12 mouse cellular contexts compared by ENCODE assay signal in genomic region chr9:61554611-61555010, GRCm38 (mm10).
DNase-seq lines count a peak whose midpoint lies in the region; ATAC-seq and TF ChIP-seq lines count a peak whose summit lies in the region.
"Had no signal": no experiment of that assay in that cellular context is flagged by ENCODE, and none has a peak within 500 bp of the region (broad histone marks: within the 10 kb centered on the region; RNA-seq: fewer than 3 reads in every experiment).

No protein-coding gene starts in this region.

- H3K36me3 ChIP-seq in forebrain, embryonic 14.5 days (ENCODE audit: control insufficient read depth, insufficient read depth, low read length) = no peaks in the 10 kb centered on the region
- no peaks in the 10 kb centered on the region for H3K36me3 ChIP-seq in forebrain, postnatal 0 days (ENCODE audit: insufficient read depth)
- H3K36me3 ChIP-seq in C2C12 (ENCODE audit: control insufficient read depth, insufficient read depth) = no peaks in the 10 kb centered on the region
- no peaks in the 10 kb centered on the region for H3K36me3 ChIP-seq in intestine, postnatal 0 days (ENCODE audit: control insufficient read depth, insufficient read depth)
- H3K36me3 ChIP-seq in midbrain, embryonic 14.5 days (ENCODE audit: control insufficient read depth, insufficient read depth, low read length) = no peaks in the 10 kb centered on the region

- TF ChIP-seq CTCF in forebrain, postnatal 0 days (IDR thresholded peaks at IDR 0.05; ENCODE audit: low read depth) = no peak
- TF ChIP-seq CTCF in C2C12 (IDR thresholded peaks at IDR 0.05; ENCODE audit: control insufficient read depth, insufficient read depth, insufficient read length) = no peak
- no peak for TF ChIP-seq CTCF in embryonic fibroblast, embryonic 13.5 days (IDR thresholded peaks at IDR 0.05; ENCODE audit: borderline replicate concordance, insufficient read depth, low read length)
- TF ChIP-seq CTCF in intestine, postnatal 0 days (IDR thresholded peaks at IDR 0.05; ENCODE audit: low read depth) = no peak

- no peak for TF ChIP-seq POLR2A in embryonic fibroblast, embryonic 13.5 days (IDR thresholded peaks at IDR 0.05; ENCODE audit: low read depth, low read length)

- peaks cover 22% of the 10 kb centered on the region for H3K4me1 ChIP-seq in forebrain, embryonic 14.5 days (ENCODE audit: control insufficient read depth, insufficient read depth, low read length)
- H3K4me1 ChIP-seq in forebrain, postnatal 0 days (ENCODE audit: insufficient read depth) = no peaks in the 10 kb centered on the region
- peaks cover 9% of the 10 kb centered on the region for H3K4me1 ChIP-seq in embryonic fibroblast, embryonic 13.5 days (ENCODE audit: control insufficient read depth, insufficient read depth, low read length)
- 0 out of 2 replicates have a peak, but pooled peaks cover 3% of the 10 kb centered on the region for H3K4me1 ChIP-seq in intestine, postnatal 0 days (replicated peaks; ENCODE audit: control insufficient read depth, insufficient read depth, low read length)
- no peaks in the 10 kb centered on the region for H3K4me1 ChIP-seq in midbrain, embryonic 14.5 days (ENCODE audit: control insufficient read depth, insufficient read depth, low read length)

- ATAC-seq in forebrain, embryonic 14.5 days = no peak
- no peak for ATAC-seq in forebrain, postnatal 0 days
- ATAC-seq in intestine, postnatal 0 days = no peak
- no peak for ATAC-seq in midbrain, embryonic 14.5 days (ENCODE audit: low FRiP score, low TSS enrichment)
- ATAC-seq: hindbrain, embryonic 16.5 days had no signal

- no peaks in the 10 kb centered on the region for H3K9me3 ChIP-seq in forebrain, embryonic 14.5 days (replicated peaks; ENCODE audit: control insufficient read depth, low read length)
- H3K9me3 ChIP-seq in forebrain, postnatal 0 days (ENCODE audit: low read length) = no peaks in the 10 kb centered on the region
- H3K9me3 ChIP-seq in intestine, postnatal 0 days (ENCODE audit: control insufficient read depth) = no peaks in the 10 kb centered on the region
- no peaks in the 10 kb centered on the region for H3K9me3 ChIP-seq in midbrain, embryonic 14.5 days (ENCODE audit: control insufficient read depth, low read length)

- H3K79me3 ChIP-seq in C2C12 (ENCODE audit: low read depth) = no peaks in the 10 kb centered on the region

- 72% methylated on average over 7 of the region's 7 CpGs for WGBS in forebrain, embryonic 14.5 days
- WGBS in forebrain, postnatal 0 days = 53% methylated on average over 7 of the region's 7 CpGs
- WGBS in intestine, postnatal 0 days = 72% methylated on average over 7 of the region's 7 CpGs
- 83% methylated on average over 7 of the region's 7 CpGs for WGBS in midbrain, embryonic 14.5 days

- H3K4me2 ChIP-seq in forebrain, embryonic 14.5 days (ENCODE audit: low read length) = no peak overlapping the region
- no peak overlapping the region for H3K4me2 ChIP-seq in forebrain, postnatal 0 days (ENCODE audit: low read depth)
- no peak overlapping the region for H3K4me2 ChIP-seq in intestine, postnatal 0 days (replicated peaks; ENCODE audit: low read depth)
- H3K4me2 ChIP-seq in midbrain, embryonic 14.5 days (ENCODE audit: low read length) = no peak overlapping the region
- H3K4me2 ChIP-seq: lung, embryonic 14.5 days had no signal

- intact Hi-C loops in heart, postnatal 36 days (cut with DNase I) = loop anchor here (5.0 kb wide), 2 partner anchors 143 to 182 kb away; partner anchors contain the start of gene Tle3

- no peaks in the 10 kb centered on the region for H3K27me3 ChIP-seq in forebrain, embryonic 14.5 days (replicated peaks; ENCODE audit: control insufficient read depth, insufficient read depth, low read length)
- no peaks in the 10 kb centered on the region for H3K27me3 ChIP-seq in forebrain, postnatal 0 days (ENCODE audit: insufficient read depth, low read length)
- no peaks in the 10 kb centered on the region for H3K27me3 ChIP-seq in C2C12 (ENCODE audit: control insufficient read depth, insufficient read depth, insufficient read length)
- no peaks in the 10 kb centered on the region for H3K27me3 ChIP-seq in intestine, postnatal 0 days (replicated peaks; ENCODE audit: control insufficient read depth, insufficient read depth, low read length)
- H3K27me3 ChIP-seq in midbrain, embryonic 14.5 days (ENCODE audit: control insufficient read depth, insufficient read depth, low read length) = no peaks in the 10 kb centered on the region

- H3K4me3 ChIP-seq in forebrain, embryonic 14.5 days (ENCODE audit: low read depth, low read length) = no peak overlapping the region
- no peak overlapping the region for H3K4me3 ChIP-seq in forebrain, postnatal 0 days (ENCODE audit: low read depth, low read length)
- H3K4me3 ChIP-seq in C2C12 (ENCODE audit: insufficient read depth, poor library complexity, severe bottlenecking) = no peak overlapping the region
- H3K4me3 ChIP-seq in embryonic fibroblast, embryonic 13.5 days (ENCODE audit: insufficient read depth, low read length) = no peak overlapping the region
- H3K4me3 ChIP-seq in intestine, postnatal 0 days (ENCODE audit: low read depth, low read length) = no peak overlapping the region
- no peak overlapping the region for H3K4me3 ChIP-seq in midbrain, embryonic 14.5 days (replicated peaks; ENCODE audit: low read depth, low read length)

- no peak overlapping the region for H3K27ac ChIP-seq in forebrain, embryonic 14.5 days (ENCODE audit: low read depth, low read length)
- H3K27ac ChIP-seq in forebrain, postnatal 0 days (ENCODE audit: low read depth, low read length) = no peak overlapping the region
- peak overlapping the region; percentile 43 for H3K27ac ChIP-seq in embryonic fibroblast, embryonic 13.5 days (ENCODE audit: insufficient read depth, low read length)
- no peak overlapping the region for H3K27ac ChIP-seq in intestine, postnatal 0 days (ENCODE audit: low read depth, low read length)
- H3K27ac ChIP-seq in midbrain, embryonic 14.5 days (replicated peaks; ENCODE audit: low read depth, low read length) = no peak overlapping the region

- peak; percentile 17 for DNase-seq in forebrain, embryonic 14.5 days (ENCODE audit: low spot score)
- no peak for DNase-seq in forebrain, postnatal 0 days
- peak; percentile 26 to 28 for DNase-seq in heart, postnatal 36 days
- no peak for DNase-seq in cerebellum, adult 11 months
- no peak for DNase-seq in midbrain, embryonic 14.5 days
- DNase-seq: embryo, embryonic 11 days; kidney, postnatal 4 days; lung, embryonic 14.5 days had no signal

- no peaks in the 10 kb centered on the region for H3K79me2 ChIP-seq in C2C12 (ENCODE audit: control insufficient read depth, insufficient read depth)

- no peak overlapping the region for H3K9ac ChIP-seq in forebrain, embryonic 14.5 days (ENCODE audit: low read length)
- no peak overlapping the region for H3K9ac ChIP-seq in forebrain, postnatal 0 days
- no peak overlapping the region for H3K9ac ChIP-seq in intestine, postnatal 0 days (ENCODE audit: low read depth, low read length)
- H3K9ac ChIP-seq in midbrain, embryonic 14.5 days (replicated peaks; ENCODE audit: low read length) = no peak overlapping the region
- H3K9ac ChIP-seq: lung, embryonic 14.5 days had no signal

- no peak overlapping the region for H3ac ChIP-seq in C2C12 (ENCODE audit: control insufficient read depth, insufficient read length, low read depth)

TF ChIP-seq in C2C12, 6 proteins besides CTCF, POLR2A, EP300 and RAD21:
- no peak for TF ChIP-seq USF1 (IDR thresholded peaks at IDR 0.05; ENCODE audit: low read depth)
- no peak for TF ChIP-seq MYOG (IDR thresholded peaks at IDR 0.05; ENCODE audit: control insufficient read depth, extremely low read depth, insufficient read length)
- no peak for TF ChIP-seq CEBPB (IDR thresholded peaks at IDR 0.05; ENCODE audit: low read depth)
- TF ChIP-seq FOSL1 (IDR thresholded peaks at IDR 0.05; ENCODE audit: insufficient read depth, low read length, poor library complexity, severe bottlenecking) = peak; percentile 50
- TF ChIP-seq MAX (IDR thresholded peaks at IDR 0.05) = no peak
- TF ChIP-seq MYOD1 (IDR thresholded peaks at IDR 0.05; ENCODE audit: control insufficient read depth, insufficient read length, low read depth) = peak; percentile 75

Comparison
In these comparisons a context has a peak if more than half of its experiments do, and no peak if none do; other contexts are left out.
1. DNase-seq: peak in forebrain, embryonic 14.5 days (single experiment) and heart, postnatal 36 days (2 of 2); none in forebrain, postnatal 0 days (single experiment), cerebellum, adult 11 months (single experiment) and midbrain, embryonic 14.5 days (single experiment).